Comparison of ENCODE assay signal across 9 mouse cellular contexts in genomic region chr10:96621361-96621945, GRCm38 (mm10). TPM values are rescaled to one million over a fixed set of nuclear protein-coding genes. Genes with fewer than 3 reads are reported as not detected.
DNase-seq lines count a peak whose midpoint lies in the region; ATAC-seq and TF ChIP-seq lines count a peak whose summit lies in the region.
"Had no signal": no experiment of that assay in that cellular context is flagged by ENCODE, and none has a peak within 500 bp of the region (broad histone marks: within the 10 kb centered on the region; RNA-seq: fewer than 3 reads in every experiment).

No protein-coding gene starts in this region.

- WGBS in kidney, embryonic 16.5 days, result 53% methylated on average over 4 of the region's 4 CpGs
- 51% methylated on average over 4 of the region's 4 CpGs for WGBS in heart, postnatal 0 days
- 77% methylated on average over 4 of the region's 4 CpGs for WGBS in midbrain, embryonic 16.5 days

- H3K27me3 ChIP-seq in kidney, embryonic 16.5 days (ENCODE audit: insufficient read depth, low read length), result no peaks in the 10 kb centered on the region
- H3K27me3 ChIP-seq in heart, postnatal 0 days (ENCODE audit: control insufficient read depth, insufficient read depth, low read length), result no peaks in the 10 kb centered on the region
- H3K27me3 ChIP-seq in midbrain, embryonic 16.5 days (ENCODE audit: control insufficient read depth, insufficient read depth, low read depth, low read length), result no peaks in the 10 kb centered on the region

- peaks cover 13% of the 10 kb centered on the region; the same call in 1 of the 2 replicates for H3K36me3 ChIP-seq in kidney, embryonic 16.5 days (ENCODE audit: insufficient read depth, low read length)
- peaks cover 13% of the 10 kb centered on the region for H3K36me3 ChIP-seq in heart, postnatal 0 days (replicated peaks; ENCODE audit: control insufficient read depth, insufficient read depth, low read length)
- H3K36me3 ChIP-seq in midbrain, embryonic 16.5 days (ENCODE audit: control insufficient read depth, insufficient read depth, low read length), result peaks cover 2% of the 10 kb centered on the region; the same call in 1 of the 2 replicates

- H3K27ac ChIP-seq in kidney, embryonic 16.5 days (ENCODE audit: low read length), result 0 out of 2 replicates have a peak overlapping the region, but pooled peaks have one; percentile 1
- no peak overlapping the region for H3K27ac ChIP-seq in heart, postnatal 0 days (ENCODE audit: low read depth)
- H3K27ac ChIP-seq in midbrain, embryonic 16.5 days (ENCODE audit: low read length), result no peak overlapping the region
- H3K27ac ChIP-seq: macrophage had no signal

- peaks cover 41% of the 10 kb centered on the region for H3K4me1 ChIP-seq in kidney, embryonic 16.5 days (ENCODE audit: insufficient read depth, low read length)
- H3K4me1 ChIP-seq in heart, postnatal 0 days (ENCODE audit: control insufficient read depth, insufficient read depth), result peaks cover 32% of the 10 kb centered on the region; the same call in 1 of the 2 replicates
- peaks cover 51% of the 10 kb centered on the region for H3K4me1 ChIP-seq in midbrain, embryonic 16.5 days (ENCODE audit: control insufficient read depth, insufficient read depth, low read length)

- H3K4me2 ChIP-seq in kidney, embryonic 16.5 days (replicated peaks; ENCODE audit: low read depth, low read length), result peak overlapping the region; percentile 64
- H3K4me2 ChIP-seq in heart, postnatal 0 days (ENCODE audit: low read depth, low read length), result peak overlapping the region; percentile 89
- peak overlapping the region; percentile 71 for H3K4me2 ChIP-seq in midbrain, embryonic 16.5 days (ENCODE audit: low read length)

- TF ChIP-seq CTCF in heart, postnatal 0 days (IDR thresholded peaks at IDR 0.05; ENCODE audit: low read depth), result no peak

- H3K9ac ChIP-seq in kidney, embryonic 16.5 days (replicated peaks; ENCODE audit: low read length), result peak overlapping the region; percentile 7; the same call in 1 of the 2 replicates
- no peak overlapping the region; the same call in 1 of the 2 replicates for H3K9ac ChIP-seq in heart, postnatal 0 days (replicated peaks; ENCODE audit: low read depth, low read length)
- H3K9ac ChIP-seq in midbrain, embryonic 16.5 days (ENCODE audit: low read depth, low read length), result peak overlapping the region; percentile 44

- intact Hi-C loops in left cerebral cortex, postnatal 4 days (cut with DNase I), result loop anchor here (5.0 to 10.0 kb wide), 4 partner anchors 103 to 1073 kb away; partner anchors contain the start of gene Ccer1

- TF ChIP-seq EP300 in heart, postnatal 0 days (IDR thresholded peaks at IDR 0.05; ENCODE audit: low read depth), result no peak

- H3K9me3 ChIP-seq in kidney, embryonic 16.5 days (ENCODE audit: low read length), result no peaks in the 10 kb centered on the region
- no peaks in the 10 kb centered on the region for H3K9me3 ChIP-seq in heart, postnatal 0 days (replicated peaks; ENCODE audit: control insufficient read depth, low read length)
- H3K9me3 ChIP-seq in midbrain, embryonic 16.5 days (replicated peaks; ENCODE audit: control insufficient read depth, low read length, poor library complexity, severe bottlenecking), result no peaks in the 10 kb centered on the region

- no peak for DNase-seq in kidney, adult 8-10 months
- peak; percentile 50 for DNase-seq in Muller cell, postnatal 12 days (ENCODE audit: inconsistent ontology term)
- no peak for DNase-seq in heart, postnatal 0 days (ENCODE audit: low spot score)
- no peak for DNase-seq in urinary bladder, postnatal 25 days (ENCODE audit: low spot score)
- no peak for DNase-seq in left cerebral cortex, postnatal 4 days
- DNase-seq in gastrocnemius, adult 18-20 months (ENCODE audit: low spot score), result no peak

- ATAC-seq in kidney, embryonic 16.5 days (ENCODE audit: low FRiP score, low TSS enrichment), result no peak
- ATAC-seq in heart, postnatal 0 days (ENCODE audit: insufficient read depth, low read depth), result no peak
- no peak for ATAC-seq in midbrain, embryonic 16.5 days

- H3K4me3 ChIP-seq in kidney, embryonic 16.5 days (ENCODE audit: low read length), result peak overlapping the region; percentile 50
- H3K4me3 ChIP-seq in heart, postnatal 0 days (ENCODE audit: low read depth, low read length), result peak overlapping the region; percentile 46
- peak overlapping the region; percentile 44 for H3K4me3 ChIP-seq in midbrain, embryonic 16.5 days (ENCODE audit: low read depth, low read length)

RNA-seq across cellular contexts. Expression of gene Btg1, which starts 4.6 kb away (rescaled TPM):
- 47.9 and 51.4 TPM in 2 replicates for polyA plus RNA-seq in kidney, embryonic 16.5 days (2015; fragmentation: Nextera tagmentation; extraction: Ambion mirVana)
- 21.6 and 24.7 TPM in 2 replicates for total RNA-seq in heart, postnatal 0 days (2014; rRNA removed; ENCODE audit: low replicate concordance)
- polyA plus RNA-seq in heart, postnatal 0 days (2015; fragmentation: Nextera tagmentation; extraction: Ambion mirVana), result 28.7 and 38.9 TPM in 2 replicates
- polyA plus RNA-seq in midbrain, embryonic 16.5 days (2015; fragmentation: Nextera tagmentation; extraction: Ambion mirVana), result 33.6 and 46.5 TPM in 2 replicates
- 10 to 100 TPM; 46.8 to 48.7 TPM for total RNA-seq in left cerebral cortex, postnatal 4 days (2021)
- total RNA-seq in gastrocnemius, adult 18-20 months (2021), result 10 to 100 TPM; 12.1 to 13.9 TPM
